Comparison of ENCODE assay signal across 16 mouse cellular contexts in genomic region chr10:26993971-26994761, GRCm38 (mm10).
DNase-seq lines count a peak whose midpoint lies in the region; ATAC-seq and TF ChIP-seq lines count a peak whose summit lies in the region.
"Had no signal": no experiment of that assay in that cellular context is flagged by ENCODE, and none has a peak within 500 bp of the region (broad histone marks: within the 10 kb centered on the region; RNA-seq: fewer than 3 reads in every experiment).

No protein-coding gene starts in this region.

- peak; percentile 71 for ATAC-seq in hindbrain, embryonic 16.5 days
- ATAC-seq in midbrain, embryonic 15.5 days (replicated peaks) = peak; percentile 80
- ATAC-seq: CD4-positive, CD25-positive, alpha-beta regulatory T cell, adult 4 months had no signal

- H3K4me3 ChIP-seq in hindbrain, embryonic 16.5 days (ENCODE audit: low read length) = no peak overlapping the region
- no peak overlapping the region for H3K4me3 ChIP-seq in midbrain, embryonic 15.5 days
- no peak overlapping the region for H3K4me3 ChIP-seq in left cerebral cortex, adult 2 months

- H3K27me3 ChIP-seq in hindbrain, embryonic 16.5 days (replicated peaks; ENCODE audit: control insufficient read depth, insufficient read depth, low read length) = no peaks in the 10 kb centered on the region
- H3K27me3 ChIP-seq in midbrain, embryonic 15.5 days (replicated peaks) = no peaks in the 10 kb centered on the region

- intact Hi-C loops in left cerebral cortex, adult 2 months (cut with DNase I) = loop anchor here (2.0 kb wide), 2 partner anchors 75 to 615 kb away; no protein-coding TSS in a partner anchor

- peak; percentile 31 for DNase-seq in embryo, embryonic 11 days
- no peak for DNase-seq in embryo, embryonic 10 days (ENCODE audit: low spot score)
- peak; percentile 58 for DNase-seq in brain, embryonic 14.5 days (ENCODE audit: low read depth)
- DNase-seq in cerebellum, postnatal 10 days = no peak
- no peak for DNase-seq in left cerebral cortex, adult 8-10 months (ENCODE audit: low spot score in 2 of 2)
- no peak for DNase-seq in left cerebral cortex, adult 2 months (ENCODE audit: extremely low spot score in 1 of 2, low spot score in 2 of 2)
- DNase-seq: adrenal gland, adult 8-10 months; cerebellum, adult 8-10 months; gastrocnemius, postnatal 10 days; heart, adult 18-20 months; kidney, adult 11 months; kidney, postnatal 14 days; lung, embryonic 14.5 days had no signal

- TF ChIP-seq CTCF in brain, embryonic 14.5 days (IDR thresholded peaks at IDR 0.05; ENCODE audit: borderline replicate concordance, extremely low read depth, insufficient read depth, insufficient read length) = no peak
- no peak for TF ChIP-seq CTCF in left cerebral cortex, adult 2 months (IDR thresholded peaks at IDR 0.05)

- no peaks in the 10 kb centered on the region for H3K4me1 ChIP-seq in hindbrain, embryonic 16.5 days (ENCODE audit: control insufficient read depth, insufficient read depth, low read depth, low read length)
- peaks cover 4% of the 10 kb centered on the region; the same call in 1 of the 2 replicates for H3K4me1 ChIP-seq in midbrain, embryonic 15.5 days

- no peaks in the 10 kb centered on the region for H3K9me3 ChIP-seq in hindbrain, embryonic 16.5 days (ENCODE audit: control insufficient read depth, low read length)
- H3K9me3 ChIP-seq in midbrain, embryonic 15.5 days = no peaks in the 10 kb centered on the region

- H3K36me3 ChIP-seq in hindbrain, embryonic 16.5 days (ENCODE audit: control insufficient read depth, insufficient read depth, low read length) = no peaks in the 10 kb centered on the region
- no peaks in the 10 kb centered on the region for H3K36me3 ChIP-seq in midbrain, embryonic 15.5 days (replicated peaks)

- TF ChIP-seq POLR2A in brain, embryonic 14.5 days (IDR thresholded peaks at IDR 0.05; ENCODE audit: borderline replicate concordance, extremely low read depth, insufficient read depth, insufficient read length, poor library complexity, severe bottlenecking) = no peak

- no peak overlapping the region for H3K9ac ChIP-seq in hindbrain, embryonic 16.5 days (ENCODE audit: low read depth, low read length)
- no peak overlapping the region for H3K9ac ChIP-seq in midbrain, embryonic 15.5 days
- H3K9ac ChIP-seq: lung, embryonic 14.5 days had no signal

- 0 out of 2 replicates have a peak overlapping the region, but pooled peaks have one; percentile 11 for H3K27ac ChIP-seq in hindbrain, embryonic 16.5 days (ENCODE audit: low read depth, low read length)
- H3K27ac ChIP-seq in midbrain, embryonic 15.5 days = peak overlapping the region; percentile 62; the same call in 1 of the 2 replicates
- H3K27ac ChIP-seq in left cerebral cortex, adult 2 months = no peak overlapping the region

- 60% methylated on average over 8 of the region's 8 CpGs for WGBS in hindbrain, embryonic 16.5 days
- 54% methylated on average over 8 of the region's 8 CpGs for WGBS in midbrain, embryonic 15.5 days

- H3K4me2 ChIP-seq in hindbrain, embryonic 16.5 days (ENCODE audit: low read length) = no peak overlapping the region
- no peak overlapping the region for H3K4me2 ChIP-seq in midbrain, embryonic 15.5 days
- H3K4me2 ChIP-seq: lung, embryonic 14.5 days had no signal

Comparison
In these comparisons a context has a peak if more than half of its experiments do, and no peak if none do; other contexts are left out.
1. DNase-seq: peak in embryo, embryonic 11 days (single experiment) and brain, embryonic 14.5 days (single experiment); none in embryo, embryonic 10 days (single experiment), cerebellum, postnatal 10 days (0 of 2), left cerebral cortex, adult 8-10 months (0 of 2) and left cerebral cortex, adult 2 months (0 of 2).